Mouse (Mus musculus) monocyte, adult 5-6 weeks (primary cell): ENCODE measurements around the gene Ceacam10. TPM values are rescaled to one million over a fixed set of nuclear protein-coding genes. Genes with fewer than 3 reads are reported as not detected.

Source experiments
- ATAC-seq: fragments of 153-309, 156-312 bp; replicated peaks from 2 replicates; pipeline ENCODE4 v1.8.0; 2017; ENCODE audit warnings: mild to moderate bottlenecking; ENCODE audit not compliant: low TSS enrichment, insufficient number of reproducible peaks, severe bottlenecking, poor library complexity, low FRiP score
- total RNA-seq: library from RNA; stranded (forward); fragments of 200-1000, 200-491, 200-594 nt; gene quantifications from 3 replicates; pipeline ENCODE4 v1.2.3, GENCODE M21; 2017

Gene Ceacam10
- total RNA-seq, result not detected in 3 replicates

GRCm38 (mm10) chr7:24776918-24777317 is at the start of gene Ceacam10:
TSS of gene Ceacam10 (plus strand) at chr7:24777206.
- ATAC-seq, result peak; percentile 45; the same call in 1 of the 2 replicates

DNA sequence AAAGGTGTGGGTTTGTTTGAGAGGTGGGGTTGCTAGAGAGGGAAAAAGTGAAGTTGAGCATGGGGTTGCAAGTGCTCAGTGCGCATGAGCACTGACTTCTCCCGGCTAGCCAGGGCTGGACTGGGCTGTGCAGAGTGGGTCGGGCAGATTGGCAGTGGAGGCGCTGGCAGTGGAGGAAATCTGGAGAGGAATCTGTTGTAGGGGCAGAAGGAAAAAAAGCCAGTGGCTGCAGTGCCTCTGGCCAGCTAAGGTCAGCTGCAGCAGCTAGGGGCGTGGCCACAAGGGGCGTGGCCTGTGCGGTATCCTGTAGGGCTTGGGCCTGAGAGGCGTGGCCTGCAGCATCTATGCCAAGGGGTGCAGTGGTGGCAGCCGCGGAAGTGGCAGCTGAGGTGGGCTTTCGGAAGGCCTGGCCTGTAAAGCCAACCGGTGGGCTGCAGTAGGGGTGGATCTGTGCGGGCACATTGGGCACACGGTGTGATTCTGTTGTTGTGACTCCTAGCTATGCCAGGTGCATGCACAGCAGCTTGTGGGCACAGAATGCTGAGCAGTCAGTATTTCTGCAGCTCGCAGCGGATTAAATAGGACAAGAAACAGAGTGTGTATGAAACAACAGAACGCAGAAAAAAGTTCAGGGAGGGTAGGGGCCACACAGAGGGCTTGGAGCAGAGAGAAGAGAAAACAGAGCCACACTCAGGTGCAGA is 40.9 kb upstream of the Ceacam10 start:
- peak; percentile 53 for ATAC-seq

- no peak for ATAC-seq
Observed at GRCm38 (mm10) chr7:24750695-24751094, 26.3 kb upstream of the Ceacam10 start.

GRCm38 (mm10) chr7:24751610-24752009 is 25.4 kb upstream of the Ceacam10 start:
- no peak for ATAC-seq

DNA sequence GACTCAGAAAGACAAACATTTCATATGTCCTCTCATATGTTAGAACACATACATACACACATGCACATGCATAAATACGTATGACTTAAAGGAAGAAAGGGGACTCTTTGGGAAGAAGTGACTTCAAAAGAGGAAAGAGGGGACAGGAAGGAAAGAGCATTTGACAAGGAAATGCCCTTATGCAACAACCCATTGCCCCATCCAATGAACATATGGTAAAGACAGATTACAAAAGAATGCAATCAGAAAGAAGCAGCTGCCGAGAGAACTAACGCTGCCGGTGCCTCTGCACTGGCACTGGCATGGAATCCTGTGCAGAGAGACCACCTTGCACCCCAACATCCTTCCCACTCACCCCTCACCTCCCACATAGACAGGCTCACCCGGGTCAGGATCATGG is 23.5 kb upstream of the Ceacam10 start:
- ATAC-seq, result no peak

DNA sequence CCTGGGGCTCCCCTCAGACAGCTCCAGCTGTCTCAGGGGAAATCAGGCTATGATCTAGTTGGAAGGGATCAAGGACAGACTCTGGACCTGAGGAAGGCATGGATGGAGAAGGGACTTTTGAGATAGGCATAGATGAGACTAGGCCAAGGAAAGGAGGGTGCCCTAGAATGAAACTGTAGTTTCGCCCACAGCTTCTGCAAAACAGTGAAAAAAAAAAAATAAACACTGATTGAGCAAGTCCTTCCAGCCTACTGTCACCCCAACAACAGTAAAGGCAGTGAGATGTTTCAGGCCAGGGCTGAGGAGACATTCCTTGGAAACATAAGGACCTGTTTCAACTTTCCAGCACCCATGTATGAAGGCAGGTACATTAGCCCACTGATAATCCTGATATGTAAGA is 18.5 kb upstream of the Ceacam10 start:
- ATAC-seq, result 0 out of 2 replicates have a peak, but pooled peaks have one; percentile 42

DNA sequence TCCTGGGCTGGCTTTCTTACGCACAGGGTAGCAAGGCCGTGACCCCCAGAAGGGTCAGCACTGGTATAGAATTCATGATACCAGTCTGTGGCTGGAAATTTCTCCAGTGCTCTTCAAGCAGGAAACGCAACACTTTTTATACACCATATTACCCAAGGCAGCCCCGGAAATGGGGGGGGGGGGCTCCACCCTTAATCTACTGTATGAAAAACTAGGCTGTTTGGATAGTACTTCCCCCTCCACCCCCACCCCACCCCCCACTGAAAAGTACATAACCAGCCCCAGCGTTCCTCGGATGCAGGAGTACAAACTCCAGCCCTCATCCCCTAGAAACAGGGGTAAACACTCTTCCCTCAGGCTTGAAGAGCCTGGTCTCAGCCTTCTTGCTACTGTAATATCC is 16.8 kb upstream of the Ceacam10 start, which contains the start of gene Cd177:
TSS of gene Cd177 (minus strand) at position 101 of the 400 bp plus-strand sequence.
- ATAC-seq, result no peak

DNA sequence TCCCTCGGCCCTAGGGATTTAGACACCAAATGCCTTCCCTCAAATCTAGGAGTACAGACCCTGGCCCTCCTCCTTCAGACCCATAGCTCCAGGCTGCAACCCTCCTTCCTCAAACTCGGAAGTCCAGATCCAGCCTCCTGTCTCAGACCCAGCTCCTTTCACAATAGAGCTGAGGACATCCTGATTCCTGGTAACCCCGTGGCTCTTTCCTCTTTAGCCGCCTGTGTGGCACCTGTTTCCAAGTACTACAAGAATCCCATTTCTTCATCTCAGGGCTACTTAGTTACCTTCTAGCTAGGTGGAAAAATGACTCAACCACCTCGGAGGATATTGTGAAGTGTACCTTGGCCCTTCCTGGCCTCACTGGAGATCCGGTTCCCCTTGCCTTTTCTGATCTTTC is 15.8 kb upstream of the Ceacam10 start:
- ATAC-seq, result no peak

DNA sequence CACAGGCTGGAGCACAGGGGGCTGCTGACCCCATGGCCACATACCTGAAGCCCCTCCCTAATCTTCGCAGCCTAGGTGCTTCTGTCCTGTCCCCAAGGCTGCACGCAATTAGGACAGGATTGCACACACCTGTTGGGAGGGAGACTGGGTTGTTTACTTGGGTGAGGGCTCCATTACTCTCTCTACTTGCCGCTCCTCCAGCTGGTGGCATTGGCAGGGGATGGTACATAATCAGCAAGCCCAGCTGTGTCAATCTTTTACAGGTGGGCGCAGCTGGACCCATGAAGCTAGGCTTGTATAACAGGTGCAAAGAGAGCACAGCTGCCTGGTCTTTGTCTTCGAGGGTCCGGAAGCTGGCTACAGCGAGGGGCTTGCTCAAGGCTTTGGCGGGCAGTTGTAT is 14.4 kb upstream of the Ceacam10 start:
- no peak for ATAC-seq

GRCm38 (mm10) chr7:24771361-24771760 is 5.6 kb upstream of the Ceacam10 start:
- ATAC-seq, result no peak

DNA sequence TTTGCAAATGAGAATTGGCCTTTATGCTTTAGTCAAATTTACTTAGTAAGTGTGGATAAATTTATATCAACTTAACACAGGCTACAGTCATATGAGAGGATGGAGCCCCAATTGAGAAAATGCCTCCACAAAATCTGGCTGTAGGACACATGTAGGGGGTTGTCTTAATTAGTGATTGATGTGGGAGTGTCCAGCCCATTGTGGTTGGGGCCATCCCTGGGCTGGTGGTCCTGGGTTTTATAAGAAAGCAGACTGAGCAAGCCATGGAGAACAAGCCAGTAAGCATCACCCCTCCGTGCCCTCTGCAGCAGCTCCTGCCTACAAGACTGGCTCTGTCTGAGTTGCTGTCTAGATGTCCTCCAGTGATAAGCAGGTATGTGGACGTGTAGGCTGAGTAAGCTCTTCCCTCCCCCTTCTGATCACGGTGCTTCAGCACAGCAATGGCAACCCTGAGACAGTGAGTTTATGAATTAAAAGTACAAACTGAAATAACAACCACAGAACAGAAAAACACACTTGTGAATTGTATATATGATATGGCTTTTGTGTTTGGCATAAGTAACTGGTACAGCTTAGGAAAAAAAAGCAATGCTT is 3.0 kb upstream of the Ceacam10 start:
- ATAC-seq, result no peak

DNA sequence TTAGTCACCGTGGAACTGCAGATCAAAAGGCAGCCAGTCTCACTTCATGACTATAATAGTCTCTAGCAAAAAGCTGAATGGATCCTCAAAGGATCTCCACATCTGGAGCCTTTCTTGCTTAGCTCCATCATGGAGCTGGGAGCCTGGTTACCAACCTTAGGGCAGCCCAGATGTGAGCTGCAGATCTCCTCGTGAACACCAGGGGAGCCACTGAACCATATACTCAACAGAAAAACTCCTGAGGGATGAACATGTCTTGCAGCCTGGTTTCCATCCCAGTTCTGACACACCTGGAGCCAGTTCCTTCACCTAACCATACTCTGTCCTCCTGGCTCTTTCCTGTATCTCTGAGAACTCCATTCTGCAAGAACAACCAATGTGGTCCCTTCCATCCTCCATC is 861 bp upstream of the Ceacam10 start:
- ATAC-seq, result no peak

GRCm38 (mm10) chr7:24797918-24798317 is 20.9 kb downstream of the Ceacam10 start:
- ATAC-seq, result no peak

DNA sequence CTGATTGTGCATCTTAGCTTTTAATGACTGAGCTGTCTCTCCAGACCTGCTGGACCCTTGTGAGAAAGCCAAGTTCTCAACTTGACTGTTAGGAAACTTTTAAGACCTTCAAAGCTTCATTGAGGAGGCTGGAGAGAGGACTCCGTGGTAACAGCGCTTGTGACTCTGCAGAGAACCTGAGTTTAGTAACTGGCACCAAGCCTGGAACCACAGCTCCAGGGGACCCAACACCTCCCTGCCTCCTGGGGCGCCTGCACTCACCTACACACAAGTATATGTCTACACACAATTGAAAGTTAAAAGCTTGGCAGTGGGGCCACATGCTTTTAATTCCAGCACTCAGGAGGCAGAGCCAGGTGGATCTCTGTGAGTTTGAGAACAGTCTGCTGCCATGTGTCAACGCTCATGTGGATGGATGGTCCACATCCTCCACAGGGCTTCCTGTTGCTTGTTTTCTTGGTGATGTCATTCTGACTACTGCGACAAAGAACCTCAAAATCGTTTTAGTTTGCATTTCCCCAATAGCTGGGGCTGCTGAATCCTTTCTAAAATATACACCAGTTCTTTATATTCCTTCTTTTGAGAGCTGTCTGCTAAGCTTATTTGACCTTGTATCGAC is 25.3 kb downstream of the Ceacam10 start:
- no peak for ATAC-seq

- ATAC-seq, result no peak
Observed at GRCm38 (mm10) chr7:24804826-24805225, 27.8 kb downstream of the Ceacam10 start.

DNA sequence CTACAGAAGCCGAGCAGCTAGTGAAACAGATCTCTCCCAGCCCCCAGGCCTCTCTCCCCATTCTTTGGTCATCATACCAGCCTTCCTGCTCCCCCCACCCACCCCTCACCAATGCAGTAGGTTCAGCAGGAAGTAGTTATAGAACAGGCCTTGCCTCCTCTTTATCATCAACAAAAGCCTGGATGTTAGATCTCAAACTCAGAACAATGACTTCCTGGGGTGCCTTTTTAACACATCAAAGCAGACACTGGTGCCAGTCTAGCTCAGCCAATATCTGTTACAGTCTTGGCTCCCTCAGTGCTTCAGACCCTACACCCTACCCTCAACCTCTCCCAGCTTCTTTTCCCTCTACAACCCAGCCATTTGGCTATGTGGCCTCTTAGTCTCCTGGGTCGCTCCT is 32.0 kb downstream of the Ceacam10 start:
- no peak for ATAC-seq

- peak; percentile 92 for ATAC-seq
Observed at GRCm38 (mm10) chr7:24817502-24817901, 40.5 kb downstream of the Ceacam10 start.

DNA sequence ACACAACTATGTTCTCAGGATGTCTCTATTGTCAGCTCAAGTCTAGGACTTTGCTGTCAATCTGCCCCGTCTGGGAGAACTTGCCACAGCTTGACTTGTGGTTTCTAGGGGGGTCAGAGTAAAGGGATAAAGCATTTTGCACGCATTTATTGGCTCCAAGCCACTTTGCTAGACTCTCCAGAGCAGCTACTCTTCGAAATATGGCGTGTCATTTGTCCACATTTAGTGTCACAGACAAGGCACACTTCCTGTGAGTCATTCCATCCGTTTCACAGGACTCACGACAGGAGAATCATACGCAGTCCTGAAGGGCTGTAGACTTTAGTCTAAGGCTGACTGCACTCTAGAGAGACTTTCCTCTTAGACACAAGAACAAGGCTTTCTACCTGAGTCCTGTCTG is 47.4 kb downstream of the Ceacam10 start:
- no peak for ATAC-seq

DNA sequence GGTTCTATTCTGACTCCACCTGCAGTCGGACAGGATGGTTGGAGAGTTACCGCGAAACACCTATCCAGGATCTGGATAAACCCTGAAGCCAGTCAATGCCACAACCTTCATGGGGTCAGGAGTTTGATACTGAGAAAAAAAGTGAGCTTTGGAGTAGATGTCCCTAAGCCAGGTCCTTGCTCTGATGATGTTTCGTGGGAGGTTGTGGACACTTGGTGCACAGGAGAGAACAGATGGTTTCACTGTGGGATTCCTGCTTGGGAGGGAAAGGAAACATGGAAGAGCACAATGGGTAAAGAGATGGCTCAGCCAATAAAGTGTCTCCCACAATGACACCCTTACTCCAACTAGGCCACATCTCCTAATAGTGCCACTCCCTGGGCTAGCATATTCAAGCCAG is 50.2 kb downstream of the Ceacam10 start:
- no peak for ATAC-seq
